Mouse (Mus musculus): ENCODE results near the gene Sptlc2.

Gene Sptlc2

GRCm38 (mm10) chr12:87399119-87399819, 11.1 kb upstream of the Sptlc2 start:
- in situ Hi-C loops (cut with MboI; ENCODE audit: unreplicated experiment in 2 of 2) = no loop called here

GRCm38 (mm10) chr12:87397811-87398417, 9.8 kb upstream of the Sptlc2 start:
- in situ Hi-C loops (cut with MboI; ENCODE audit: unreplicated experiment in 2 of 2) = no loop called here

GRCm38 (mm10) chr12:87397126-87397525, 9.0 kb upstream of the Sptlc2 start:
- in situ Hi-C loops (cut with MboI; ENCODE audit: unreplicated experiment in 2 of 2) = no loop called here

- in situ Hi-C loops (cut with MboI; ENCODE audit: unreplicated experiment in 2 of 2) = no loop called here
Observed at GRCm38 (mm10) chr12:87394316-87394715, 6.2 kb upstream of the Sptlc2 start.

GRCm38 (mm10) chr12:87393447-87394145, 5.4 kb upstream of the Sptlc2 start:
- in situ Hi-C loops (cut with MboI; ENCODE audit: unreplicated experiment in 2 of 2) = no loop called here

- in situ Hi-C loops (cut with MboI; ENCODE audit: unreplicated experiment in 2 of 2) = no loop called here
Observed at GRCm38 (mm10) chr12:87391355-87391754, 3.2 kb upstream of the Sptlc2 start.

- in situ Hi-C loops (cut with MboI; ENCODE audit: unreplicated experiment in 2 of 2) = no loop called here
Observed at GRCm38 (mm10) chr12:87389231-87389630, 1.1 kb upstream of the Sptlc2 start.

- in situ Hi-C loops (cut with MboI; ENCODE audit: unreplicated experiment in 2 of 2) = no loop called here
Observed at GRCm38 (mm10) chr12:87387171-87388121, 709 bp downstream of the Sptlc2 start.

GRCm38 (mm10) chr12:87385051-87385450, 3.1 kb downstream of the Sptlc2 start:
- in situ Hi-C loops (cut with MboI; ENCODE audit: unreplicated experiment in 2 of 2) = no loop called here

- in situ Hi-C loops (cut with MboI; ENCODE audit: unreplicated experiment in 2 of 2) = no loop called here
Observed at GRCm38 (mm10) chr12:87381380-87381682, 6.8 kb downstream of the Sptlc2 start.

- in situ Hi-C loops (cut with MboI; ENCODE audit: unreplicated experiment in 2 of 2) = no loop called here
Observed at GRCm38 (mm10) chr12:87380586-87381379, 7.4 kb downstream of the Sptlc2 start.

GRCm38 (mm10) chr12:87379496-87379895, 8.7 kb downstream of the Sptlc2 start:
- in situ Hi-C loops (cut with MboI; ENCODE audit: unreplicated experiment in 2 of 2) = no loop called here

- in situ Hi-C loops (cut with MboI; ENCODE audit: unreplicated experiment in 2 of 2) = no loop called here
Observed at GRCm38 (mm10) chr12:87374159-87374558, 14.0 kb downstream of the Sptlc2 start.

- in situ Hi-C loops (cut with MboI; ENCODE audit: unreplicated experiment in 2 of 2) = no loop called here
Observed at GRCm38 (mm10) chr12:87369319-87369718, 18.8 kb downstream of the Sptlc2 start.

GRCm38 (mm10) chr12:87368092-87368491, 20.1 kb downstream of the Sptlc2 start:
- in situ Hi-C loops (cut with MboI; ENCODE audit: unreplicated experiment in 2 of 2) = no loop called here

GRCm38 (mm10) chr12:87365676-87366075, 22.5 kb downstream of the Sptlc2 start:
- in situ Hi-C loops (cut with MboI; ENCODE audit: unreplicated experiment in 2 of 2) = no loop called here

GRCm38 (mm10) chr12:87362111-87362510, 26.0 kb downstream of the Sptlc2 start:
- in situ Hi-C loops (cut with MboI; ENCODE audit: unreplicated experiment in 2 of 2) = no loop called here

GRCm38 (mm10) chr12:87348029-87348428, 40.1 kb downstream of the Sptlc2 start:
- in situ Hi-C loops (cut with MboI; ENCODE audit: unreplicated experiment in 2 of 2) = no loop called here

- in situ Hi-C loops (cut with MboI; ENCODE audit: unreplicated experiment in 2 of 2) = no loop called here
Observed at GRCm38 (mm10) chr12:87347511-87347910, 40.6 kb downstream of the Sptlc2 start.

- in situ Hi-C loops (cut with MboI; ENCODE audit: unreplicated experiment in 2 of 2) = no loop called here
Observed at GRCm38 (mm10) chr12:87343084-87343605, 45.0 kb downstream of the Sptlc2 start.
